Mouse (Mus musculus): Measurements from ENCODE around the gene Lrrc27. TPM values are rescaled to one million over a fixed set of nuclear protein-coding genes. Genes with fewer than 3 reads are reported as not detected.

Gene Lrrc27
- polyA plus RNA-seq, 1 experiment from 2014 or later = 4.5 TPM

GRCm38 (mm10) chr7:139251881-139252301 lies 39.1 kb downstream of the Lrrc27 start:
- no peaks in the 10 kb centered on the region for H3K27me3 ChIP-seq (ENCODE audit: insufficient read depth, poor library complexity, severe bottlenecking)
- peak overlapping the region; percentile 20; the same call in 1 of the 2 replicates for H3K4me3 ChIP-seq
- peak; percentile 84 for DNase-seq (ENCODE audit: low spot score)
- peaks cover 28% of the 10 kb centered on the region for H3K36me3 ChIP-seq
- no peaks in the 10 kb centered on the region for H3K9me3 ChIP-seq
- peaks cover 83% of the 10 kb centered on the region for H3K4me1 ChIP-seq
- peak overlapping the region; percentile 79 for H3K27ac ChIP-seq
- WGBS = 67% methylated on average over 5 of the region's 5 CpGs

- Histone ChIP-seq H3K4me1 (peaks cover 81% of the 10 kb centered on the region), H3K27ac (peak overlapping the region; percentile 79)
- DNase-seq (ENCODE audit: low spot score) = no peak
Observed at GRCm38 (mm10) chr7:139252566-139252965, 39.8 kb downstream of the Lrrc27 start.

GRCm38 (mm10) chr7:139252986-139253385 lies 40.2 kb downstream of the Lrrc27 start:
- 46% methylated on average over 9 of the region's 9 CpGs for WGBS
- H3K9me3 ChIP-seq = no peaks in the 10 kb centered on the region
- DNase-seq (ENCODE audit: low spot score) = no peak
- H3K4me1 ChIP-seq = peaks cover 81% of the 10 kb centered on the region
- H3K27ac ChIP-seq = peak overlapping the region; percentile 79
- no peak overlapping the region for H3K4me3 ChIP-seq
- H3K27me3 ChIP-seq (ENCODE audit: insufficient read depth, poor library complexity, severe bottlenecking) = no peaks in the 10 kb centered on the region
- peaks cover 34% of the 10 kb centered on the region for H3K36me3 ChIP-seq

More at GRCm38 (mm10) chr7:139252566-139252965, 39.8 kb downstream of the Lrrc27 start:
- Histone ChIP-seq H3K9me3 (no peaks in the 10 kb centered on the region), H3K4me3 (no peak overlapping the region), H3K36me3 (peaks cover 33% of the 10 kb centered on the region), H3K27me3 (ENCODE audit: insufficient read depth, poor library complexity, severe bottlenecking) (no peaks in the 10 kb centered on the region)
- 76% methylated on average over 7 of the region's 7 CpGs for WGBS

- Histone ChIP-seq H3K9me3 (no peaks in the 10 kb centered on the region), H3K27ac (peak overlapping the region; percentile 79; the same call in 1 of the 2 replicates), H3K27me3 (ENCODE audit: insufficient read depth, poor library complexity, severe bottlenecking) (no peaks in the 10 kb centered on the region), H3K4me3 (no peak overlapping the region), H3K4me1 (peaks cover 81% of the 10 kb centered on the region), H3K36me3 (peaks cover 36% of the 10 kb centered on the region)
- DNase-seq (ENCODE audit: low spot score) = no peak
- WGBS = 33% methylated on average over 3 of the region's 3 CpGs
Observed at GRCm38 (mm10) chr7:139253462-139253861, 40.7 kb downstream of the Lrrc27 start.

GRCm38 (mm10) chr7:139254626-139255025 lies 41.8 kb downstream of the Lrrc27 start:
- Histone ChIP-seq H3K9me3 (no peaks in the 10 kb centered on the region), H3K4me3 (no peak overlapping the region), H3K4me1 (peaks cover 80% of the 10 kb centered on the region), H3K27ac (no peak overlapping the region), H3K27me3 (ENCODE audit: insufficient read depth, poor library complexity, severe bottlenecking) (no peaks in the 10 kb centered on the region), H3K36me3 (peaks cover 46% of the 10 kb centered on the region)
- 75% methylated on average over 5 of the region's 5 CpGs for WGBS
- no peak for DNase-seq (ENCODE audit: low spot score)

- peaks cover 50% of the 10 kb centered on the region for H3K4me1 ChIP-seq
- no peaks in the 10 kb centered on the region for H3K27me3 ChIP-seq (ENCODE audit: insufficient read depth, poor library complexity, severe bottlenecking)
- no peak overlapping the region for H3K4me3 ChIP-seq
- DNase-seq (ENCODE audit: low spot score) = no peak
- H3K36me3 ChIP-seq = peaks cover 71% of the 10 kb centered on the region
- H3K27ac ChIP-seq = peak overlapping the region; percentile 56
- 46% methylated on average over 10 of the region's 10 CpGs for WGBS
- no peaks in the 10 kb centered on the region for H3K9me3 ChIP-seq
Observed at GRCm38 (mm10) chr7:139257752-139258542, 45.2 kb downstream of the Lrrc27 start.

GRCm38 (mm10) chr7:139264337-139264736 lies 51.5 kb downstream of the Lrrc27 start:
- H3K4me1 ChIP-seq = peaks cover 51% of the 10 kb centered on the region

GRCm38 (mm10) chr7:139265634-139266033 lies 52.8 kb downstream of the Lrrc27 start:
- H3K27me3 ChIP-seq (ENCODE audit: insufficient read depth, poor library complexity, severe bottlenecking) = no peaks in the 10 kb centered on the region
- peaks cover 42% of the 10 kb centered on the region for H3K36me3 ChIP-seq
- no peaks in the 10 kb centered on the region for H3K9me3 ChIP-seq
- no peak overlapping the region for H3K4me3 ChIP-seq
- 47% methylated on average over 6 of the region's 6 CpGs for WGBS
- peak overlapping the region; percentile 69; the same call in 1 of the 2 replicates for H3K27ac ChIP-seq
- H3K4me1 ChIP-seq = peaks cover 46% of the 10 kb centered on the region
- no peak for DNase-seq (ENCODE audit: low spot score)

More at GRCm38 (mm10) chr7:139264337-139264736, 51.5 kb downstream of the Lrrc27 start:
- H3K4me3 ChIP-seq = no peak overlapping the region
- DNase-seq (ENCODE audit: low spot score) = no peak
- H3K36me3 ChIP-seq = peaks cover 51% of the 10 kb centered on the region
- WGBS = 43% methylated on average over 4 of the region's 4 CpGs
- peak overlapping the region; percentile 17; the same call in 1 of the 2 replicates for H3K27ac ChIP-seq
- no peaks in the 10 kb centered on the region for H3K9me3 ChIP-seq
- no peaks in the 10 kb centered on the region for H3K27me3 ChIP-seq (ENCODE audit: insufficient read depth, poor library complexity, severe bottlenecking)

GRCm38 (mm10) chr7:139266431-139266830 lies 53.6 kb downstream of the Lrrc27 start:
- 74% methylated on average over 6 of the region's 6 CpGs for WGBS
- Histone ChIP-seq H3K36me3 (peaks cover 34% of the 10 kb centered on the region), H3K27ac (peak overlapping the region; percentile 69; the same call in 1 of the 2 replicates), H3K27me3 (ENCODE audit: insufficient read depth, poor library complexity, severe bottlenecking) (no peaks in the 10 kb centered on the region), H3K9me3 (no peaks in the 10 kb centered on the region), H3K4me3 (no peak overlapping the region), H3K4me1 (peaks cover 47% of the 10 kb centered on the region)
- no peak for DNase-seq (ENCODE audit: low spot score)

GRCm38 (mm10) chr7:139266886-139267870 lies 54.4 kb downstream of the Lrrc27 start:
- 57% methylated on average over 8 of the region's 8 CpGs for WGBS
- H3K27ac ChIP-seq = peak overlapping the region; percentile 69; the same call in 1 of the 2 replicates
- H3K9me3 ChIP-seq = no peaks in the 10 kb centered on the region
- no peak overlapping the region for H3K4me3 ChIP-seq
- peaks cover 55% of the 10 kb centered on the region for H3K4me1 ChIP-seq
- H3K36me3 ChIP-seq = peaks cover 26% of the 10 kb centered on the region
- no peak for DNase-seq (ENCODE audit: low spot score)
- no peaks in the 10 kb centered on the region for H3K27me3 ChIP-seq (ENCODE audit: insufficient read depth, poor library complexity, severe bottlenecking)

- Histone ChIP-seq H3K36me3 (peaks cover 26% of the 10 kb centered on the region), H3K27ac (no peak overlapping the region), H3K4me1 (peaks cover 64% of the 10 kb centered on the region), H3K4me3 (no peak overlapping the region), H3K27me3 (ENCODE audit: insufficient read depth, poor library complexity, severe bottlenecking) (no peaks in the 10 kb centered on the region), H3K9me3 (no peaks in the 10 kb centered on the region)
- DNase-seq (ENCODE audit: low spot score) = no peak
- WGBS = 73% methylated on average over 1 of the region's 1 CpGs
Observed at GRCm38 (mm10) chr7:139270738-139271137, 58.0 kb downstream of the Lrrc27 start.

- H3K27ac ChIP-seq = peak overlapping the region; percentile 91
- peaks cover 26% of the 10 kb centered on the region for H3K36me3 ChIP-seq
- 75% methylated on average over 5 of the region's 5 CpGs for WGBS
- H3K4me1 ChIP-seq = peaks cover 54% of the 10 kb centered on the region
- H3K4me3 ChIP-seq = no peak overlapping the region
- DNase-seq (ENCODE audit: low spot score) = no peak
- H3K9me3 ChIP-seq = no peaks in the 10 kb centered on the region
- H3K27me3 ChIP-seq (ENCODE audit: insufficient read depth, poor library complexity, severe bottlenecking) = no peaks in the 10 kb centered on the region
Observed at GRCm38 (mm10) chr7:139271871-139272270, 59.1 kb downstream of the Lrrc27 start.

All from heart, embryonic 10.5 days (tissue).